Comparison of ENCODE assay signal across 16 mouse cellular contexts in genomic region chr5:98172502-98173181, GRCm38 (mm10). TPM values are rescaled to one million over a fixed set of nuclear protein-coding genes. Genes with fewer than 3 reads are reported as not detected.
DNase-seq lines count a peak whose midpoint lies in the region; ATAC-seq and TF ChIP-seq lines count a peak whose summit lies in the region.
"Had no signal": no experiment of that assay in that cellular context is flagged by ENCODE, and none has a peak within 500 bp of the region (broad histone marks: within the 10 kb centered on the region; RNA-seq: fewer than 3 reads in every experiment).

No protein-coding gene starts in this region.

- no peaks in the 10 kb centered on the region for H3K36me3 ChIP-seq in E14TG2a.4 (ENCODE audit: insufficient read depth, low read length)
- H3K36me3 ChIP-seq in thymus, adult 2 months (ENCODE audit: control insufficient read depth, insufficient read depth, low read length): no peaks in the 10 kb centered on the region
- H3K36me3 ChIP-seq: G1E; liver, embryonic 13.5 days; midbrain, embryonic 12.5 days had no signal

- peaks cover 49% of the 10 kb centered on the region for H3K4me1 ChIP-seq in E14TG2a.4 (replicated peaks; ENCODE audit: low read depth, low read length)
- H3K4me1 ChIP-seq in thymus, adult 2 months (replicated peaks; ENCODE audit: control insufficient read depth, insufficient read depth, low read length): peaks cover 7% of the 10 kb centered on the region

- peak; percentile 8 to 12 for DNase-seq in cerebellum, postnatal 36 days
- no peak for DNase-seq in cerebellum, adult 9-10 months
- peak; percentile 9 to 19 for DNase-seq in heart, postnatal 10 days
- no peak for DNase-seq in heart, postnatal 25 days (ENCODE audit: low spot score)
- no peak for DNase-seq in thymus, adult 2 months
- DNase-seq in frontal cortex, postnatal 10 days (ENCODE audit: low spot score in 2 of 2): no peak
- DNase-seq: adrenal gland, postnatal 25 days; cerebellum, adult 18-20 months; kidney, adult 9 months; liver, embryonic 13.5 days; lung, postnatal 14 days; right cerebral cortex, postnatal 25 days had no signal

- 21% methylated on average over 15 of the region's 15 CpGs for WGBS in thymus, adult 2 months

- ATAC-seq in granulocyte monocyte progenitor cell, adult 5-6 weeks (replicated peaks; ENCODE audit: poor library complexity, severe bottlenecking): peak; percentile 21; the same call in 1 of the 2 replicates

- no peaks in the 10 kb centered on the region for H3K9me3 ChIP-seq in E14TG2a.4 (ENCODE audit: low read length)
- H3K9me3 ChIP-seq: liver, embryonic 13.5 days; midbrain, embryonic 12.5 days had no signal

- H3K27me3 ChIP-seq in E14TG2a.4 (ENCODE audit: insufficient read depth, low read length): peaks cover 93% of the 10 kb centered on the region
- peaks cover 29% of the 10 kb centered on the region for H3K27me3 ChIP-seq in thymus, adult 2 months (ENCODE audit: control insufficient read depth, insufficient read depth, low read length)

- no peak for TF ChIP-seq CTCF in E14TG2a.4 (conservative IDR thresholded peaks at IDR 0.05; ENCODE audit: low read length)
- no peak for TF ChIP-seq CTCF in thymus, adult 2 months (IDR thresholded peaks at IDR 0.05; ENCODE audit: borderline replicate concordance, control insufficient read depth, extremely low read depth, insufficient read depth, low read length, poor library complexity)

- no peak for TF ChIP-seq POLR2A in thymus, adult 2 months (IDR thresholded peaks at IDR 0.05; ENCODE audit: control insufficient read depth, extremely low read depth, insufficient read depth, low read length, poor library complexity)

- peak overlapping the region; percentile 32; the same call in 1 of the 2 replicates for H3K4me3 ChIP-seq in E14TG2a.4 (replicated peaks; ENCODE audit: low read length)
- no peak overlapping the region for H3K4me3 ChIP-seq in thymus, adult 2 months (ENCODE audit: control insufficient read depth, insufficient read depth, low read length)
- H3K4me3 ChIP-seq: liver, embryonic 13.5 days; midbrain, embryonic 12.5 days had no signal

- intact Hi-C loops in heart, postnatal 10 days (cut with DNase I): no loop called here
- intact Hi-C loops in heart, postnatal 25 days (cut with DNase I): no loop called here

- H3K27ac ChIP-seq in thymus, adult 2 months (ENCODE audit: control insufficient read depth, insufficient read depth, low read length): no peak overlapping the region
- H3K27ac ChIP-seq: liver, embryonic 13.5 days; midbrain, embryonic 12.5 days had no signal

RNA-seq across cellular contexts. Expression of gene Prdm8, which starts 5.6 kb away (rescaled TPM):
- total RNA-seq in heart, postnatal 10 days (2021): under 1 TPM; 0.29 to 0.45 TPM
- under 1 TPM; 0.18 to 0.34 TPM for total RNA-seq in heart, postnatal 25 days (2021)
- not detected in 2 replicates for total RNA-seq in granulocyte monocyte progenitor cell, adult 5-6 weeks (2014; fragmentation: Nextera tagmentation)
- total RNA-seq in granulocyte monocyte progenitor cell, adult 5-6 weeks (2017): not detected in 2 replicates
- polyA plus RNA-seq in thymus, adult 2 months (2012; rRNA removed): 0.09 and 0.19 TPM in 2 replicates
- total RNA-seq: adrenal gland, postnatal 25 days; G1E had no signal
- polyA plus RNA-seq: G1E; liver, embryonic 13.5 days had no signal

Comparison
In these comparisons a context has a peak if more than half of its experiments do, and no peak if none do; other contexts are left out.
1. DNase-seq: peak in cerebellum, postnatal 36 days (2 of 2) and heart, postnatal 10 days (2 of 2); none in cerebellum, adult 9-10 months (single experiment), heart, postnatal 25 days (single experiment), thymus, adult 2 months (single experiment) and frontal cortex, postnatal 10 days (0 of 2).